Mouse (Mus musculus): ENCODE measurements at regions not wholly inside any gene's neighbourhood (a gene's known extent, or its start where the extent isn't known, plus 50 kb on each side); places are given as distances from the start of the nearest gene placed in this dataset.
"Not testable (repeated sequence)": the region's sequence is repeated elsewhere in the genome, so short reads cannot be mapped to it uniquely, and the experiment has no call there.

- no peak for DNase-seq
These were observed 607.1 kb upstream of the Clint1 start for GRCm38 (mm10) chr11:45244796-45245195.

GRCm38 (mm10) chr11:45256019-45256418 is 595.8 kb upstream of the Clint1 start:
- DNase-seq, result no peak

DNA sequence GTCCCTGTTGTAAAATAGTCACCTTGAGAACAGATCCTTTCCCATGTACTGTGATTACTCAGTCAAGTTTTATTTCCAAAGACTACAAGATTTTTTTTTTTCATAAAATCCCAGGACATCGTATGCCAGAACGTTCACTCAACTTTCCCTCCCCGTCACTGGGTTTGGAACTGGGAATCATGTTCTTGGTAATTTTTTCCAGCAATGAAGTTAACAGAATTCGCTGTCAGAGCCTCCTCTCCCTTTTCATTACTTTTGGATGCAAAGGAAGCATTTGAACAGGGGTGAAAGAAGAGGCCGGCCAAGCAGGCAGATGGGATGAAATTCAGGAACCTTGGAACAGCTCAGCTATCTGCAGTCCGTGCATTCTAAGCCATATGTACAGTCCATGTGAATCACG is 589.7 kb upstream of the Clint1 start:
- no peak for DNase-seq

GRCm38 (mm10) chr11:45264001-45264400 is 587.9 kb upstream of the Clint1 start:
- DNase-seq, result no peak

GRCm38 (mm10) chr11:45265171-45265988 is 586.5 kb upstream of the Clint1 start:
- DNase-seq, result no peak

- DNase-seq, result no peak
These were observed 585.9 kb upstream of the Clint1 start for GRCm38 (mm10) chr11:45265989-45266302.

DNA sequence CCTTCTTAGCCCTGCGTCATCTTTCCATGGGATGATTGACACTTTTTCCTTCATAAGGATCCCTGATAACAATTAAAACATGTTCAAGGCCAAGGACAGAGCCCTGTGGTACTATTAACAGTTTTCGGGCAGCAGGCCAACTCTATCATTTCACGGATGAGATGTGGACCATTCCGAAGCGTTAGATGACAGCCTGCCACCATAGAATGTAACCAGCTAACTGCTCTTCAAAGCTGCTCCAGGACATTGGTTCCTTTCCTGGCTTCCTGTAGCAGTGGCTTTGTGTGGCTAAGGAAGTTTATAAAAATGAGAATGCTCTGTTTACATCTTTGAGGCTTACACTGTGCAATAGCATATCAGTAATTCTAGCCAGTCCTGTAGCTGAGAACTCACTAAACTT is 582.6 kb upstream of the Clint1 start:
- DNase-seq, result no peak

DNA sequence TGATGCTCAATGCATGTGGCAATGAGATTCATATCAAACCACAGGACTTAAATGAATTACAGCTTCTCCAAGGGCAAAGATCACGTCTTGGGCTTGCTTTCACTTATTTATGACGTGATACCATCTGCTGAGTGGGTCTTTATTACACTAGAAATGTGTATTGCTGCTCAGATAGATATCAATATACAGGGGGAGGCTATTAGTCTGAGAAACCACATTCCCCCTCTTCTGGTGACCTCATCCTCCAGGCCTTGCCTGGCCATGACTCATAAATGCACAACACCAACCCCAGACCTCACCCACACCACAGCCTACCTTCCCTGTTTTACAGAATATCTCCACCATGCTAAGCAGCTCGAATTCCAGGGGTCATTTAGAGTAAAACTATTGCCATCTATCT is 580.6 kb upstream of the Clint1 start:
- DNase-seq, result no peak

- DNase-seq, result no peak
These were observed 577.3 kb upstream of the Clint1 start for GRCm38 (mm10) chr11:45274446-45275119.

GRCm38 (mm10) chr11:45275170-45275569 is 576.7 kb upstream of the Clint1 start:
- no peak for DNase-seq

DNA sequence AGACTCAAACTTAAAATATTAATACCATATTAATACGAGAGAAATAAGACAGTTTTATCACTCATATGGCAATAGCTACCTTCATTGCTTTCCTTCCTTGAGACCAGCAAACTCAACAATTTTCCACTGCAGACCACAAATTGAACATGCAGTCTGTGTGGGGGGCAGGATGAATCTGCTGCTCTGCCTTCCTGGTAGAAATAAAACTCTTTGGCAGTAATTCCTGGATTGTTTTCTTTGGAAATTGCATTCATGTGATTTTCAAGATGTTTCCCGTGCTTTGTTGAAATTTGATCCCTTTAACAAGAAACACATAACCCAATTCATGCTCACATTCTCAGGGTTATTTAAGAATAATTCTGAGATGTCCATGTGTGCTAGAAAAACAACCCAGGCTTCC is 555.1 kb upstream of the Clint1 start:
- no peak for DNase-seq

GRCm38 (mm10) chr11:45311934-45312333 is 539.9 kb upstream of the Clint1 start:
- no peak for DNase-seq

- peak; percentile 29 to 39 for DNase-seq
These were observed 528.1 kb upstream of the Clint1 start for GRCm38 (mm10) chr11:45323766-45324165.

GRCm38 (mm10) chr11:45330319-45330718 is 521.5 kb upstream of the Clint1 start:
- DNase-seq, result no peak

DNA sequence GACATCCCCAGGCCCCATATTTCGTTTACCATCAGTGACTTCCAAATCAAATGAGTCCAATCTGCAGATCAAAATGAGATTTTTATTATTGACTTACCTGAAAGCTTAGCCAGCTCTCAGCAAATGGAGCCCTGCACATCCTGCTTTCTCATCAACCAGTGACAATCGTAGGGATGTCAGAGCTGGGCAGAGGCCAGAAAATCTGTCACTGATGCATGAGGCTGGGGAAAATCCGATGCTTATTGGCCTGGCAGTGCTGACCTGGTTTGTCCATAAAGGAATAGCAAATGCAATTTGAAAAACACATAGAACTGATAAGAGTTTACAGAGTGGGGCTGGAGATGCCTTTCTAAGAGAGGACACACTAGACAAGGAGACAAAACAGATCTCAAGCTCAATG is 518.1 kb upstream of the Clint1 start:
- no peak for DNase-seq

DNA sequence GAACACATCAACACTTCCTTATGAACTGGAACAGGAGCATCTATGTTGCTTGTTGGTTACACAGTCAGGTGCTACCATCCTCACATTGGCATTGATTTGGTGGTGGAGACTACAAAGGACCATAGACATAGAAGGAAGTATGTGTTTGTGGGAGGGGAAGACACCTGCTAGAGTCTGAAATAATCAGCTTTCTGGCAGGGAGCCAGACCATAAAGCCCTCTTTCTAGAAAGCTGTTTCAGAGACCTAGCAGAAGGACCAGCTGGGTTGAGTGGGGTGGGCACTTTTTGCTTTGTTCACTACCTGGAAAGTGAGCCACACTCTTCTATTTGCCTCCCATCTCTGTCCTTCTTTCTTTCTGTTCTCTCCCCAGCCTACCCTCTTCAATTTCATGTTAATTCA is 502.5 kb upstream of the Clint1 start:
- peak; percentile 13 to 21 for DNase-seq

GRCm38 (mm10) chr11:45365343-45365742 is 486.5 kb upstream of the Clint1 start:
- DNase-seq, result peak; percentile 47 to 52

DNA sequence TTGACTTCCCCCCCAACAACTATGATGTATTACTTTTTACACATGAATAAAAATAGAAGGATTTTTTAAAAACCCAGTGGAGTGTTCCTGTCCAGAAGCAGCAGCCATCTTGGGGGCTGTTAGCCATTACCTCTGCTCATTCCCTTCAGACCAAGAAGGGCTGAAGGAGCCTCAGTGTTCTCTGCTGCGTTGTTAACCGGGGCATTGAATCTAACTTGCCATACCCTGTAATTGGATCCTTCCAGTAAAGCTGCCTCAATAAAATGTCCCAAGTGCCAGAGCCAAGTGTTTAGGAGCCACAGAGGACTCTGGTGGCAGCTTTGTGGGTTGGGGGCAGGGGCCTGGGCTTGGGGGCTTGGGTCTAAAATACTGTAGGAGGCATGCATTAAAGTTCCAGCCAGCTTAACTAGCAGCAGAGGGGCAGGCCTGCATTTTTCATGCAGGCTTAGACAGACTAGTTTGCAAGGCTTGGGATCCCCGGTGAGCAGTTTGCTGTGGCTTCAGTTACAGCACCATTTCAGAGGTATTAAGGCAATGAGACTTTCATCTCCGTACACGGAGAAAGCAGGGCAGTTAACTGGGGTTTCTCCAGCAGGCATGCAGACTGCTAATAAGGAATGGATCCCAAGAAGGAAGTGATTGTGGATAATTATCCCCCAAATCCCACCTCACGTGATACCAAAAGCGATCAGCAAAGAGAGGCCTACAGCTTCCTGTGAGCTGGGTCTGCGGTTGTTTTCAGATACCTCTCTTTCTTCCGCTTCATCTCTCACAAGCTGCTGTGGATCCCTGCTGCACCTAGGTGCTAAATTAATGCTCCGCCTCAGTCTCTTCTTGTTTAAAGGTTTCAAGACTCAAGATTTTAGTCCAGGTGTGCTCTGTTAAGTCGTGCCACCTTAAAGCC is 462.4 kb upstream of the Clint1 start:
- no peak for DNase-seq

- DNase-seq, result no peak
These were observed 455.8 kb upstream of the Clint1 start for GRCm38 (mm10) chr11:45396009-45396408.

- no peak for DNase-seq
These were observed 453.7 kb upstream of the Clint1 start for GRCm38 (mm10) chr11:45398188-45398587.

DNA sequence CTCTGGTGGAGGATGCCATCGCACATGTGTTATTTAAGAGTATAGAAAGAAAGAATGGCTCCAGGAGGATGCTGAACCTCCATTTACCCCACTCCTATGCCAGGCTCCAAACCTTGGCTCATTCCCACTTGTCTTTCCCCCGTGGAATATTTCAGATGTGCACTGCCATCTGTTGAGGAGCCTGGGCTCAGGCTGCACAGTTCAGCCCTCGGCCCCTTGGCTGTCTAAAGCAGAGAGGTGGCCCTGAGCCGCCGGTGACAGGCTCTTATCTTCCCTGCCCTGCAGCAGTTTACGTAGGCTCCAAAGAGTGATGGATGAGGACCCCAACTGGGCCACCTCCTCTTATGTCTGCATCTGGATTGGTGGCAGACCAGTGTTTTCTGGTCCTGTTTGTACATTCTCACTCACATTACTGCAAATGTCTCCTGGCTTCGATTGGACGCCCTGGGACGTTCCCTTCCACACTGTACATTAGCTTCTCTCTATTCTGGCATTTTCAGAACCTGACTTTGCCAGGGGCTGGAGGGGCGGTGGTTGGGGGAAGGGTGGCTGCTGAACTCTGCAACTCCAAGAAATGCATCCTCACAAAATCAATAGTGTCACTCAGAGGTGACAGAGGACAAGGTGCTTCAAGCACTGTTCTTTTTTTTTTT is 447.3 kb upstream of the Clint1 start:
- no peak for DNase-seq

DNA sequence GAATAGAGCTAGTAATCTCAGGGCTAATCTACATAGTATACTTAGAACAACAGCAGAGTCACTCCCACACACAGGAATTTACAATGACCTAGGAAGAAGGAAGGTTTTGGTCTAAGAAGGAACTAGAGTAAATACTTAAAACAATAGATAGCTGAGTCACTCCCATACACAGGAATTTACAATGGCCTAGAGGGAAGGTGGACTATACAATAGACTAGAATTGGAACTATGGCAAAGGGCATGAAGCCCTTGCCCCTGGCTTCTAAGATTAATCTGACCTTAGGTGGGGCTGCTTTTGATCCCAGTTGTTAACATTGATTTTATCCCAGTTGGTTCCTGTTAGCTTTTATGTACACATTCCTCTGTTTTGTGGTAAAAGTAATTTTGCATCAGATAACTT is 427.8 kb upstream of the Clint1 start:
- DNase-seq, result not testable (repeated sequence)
